Comparison of ENCODE assay signal across 29 mouse cellular contexts in the genomic region with DNA sequence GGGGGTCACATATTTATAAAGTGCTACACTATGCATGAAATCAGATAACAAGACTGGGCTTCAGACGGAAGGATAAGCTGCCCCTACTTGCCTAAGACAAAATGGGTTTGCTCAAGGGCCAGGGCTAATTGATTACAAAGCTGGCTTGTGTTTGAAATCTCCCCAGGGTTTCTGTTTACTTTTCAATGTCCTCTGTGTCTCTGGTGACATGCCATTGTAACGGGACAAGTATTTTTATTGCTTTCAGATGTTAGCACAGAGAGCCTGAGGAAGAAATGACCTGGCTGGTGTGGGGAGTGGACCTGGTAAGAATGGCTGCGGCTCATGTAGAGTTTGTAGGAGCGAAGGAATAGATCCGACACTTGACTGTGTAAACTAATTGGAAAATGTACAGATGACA. TPM values are rescaled to one million over a fixed set of nuclear protein-coding genes. Genes with fewer than 3 reads are reported as not detected.
DNase-seq lines count a peak whose midpoint lies in the region; ATAC-seq and TF ChIP-seq lines count a peak whose summit lies in the region.
"Had no signal": no experiment of that assay in that cellular context is flagged by ENCODE, and none has a peak within 500 bp of the region (broad histone marks: within the 10 kb centered on the region; RNA-seq: fewer than 3 reads in every experiment).

No protein-coding gene starts in this region.

- no peak overlapping the region for H3K4me3 ChIP-seq in liver, adult 2 months (ENCODE audit: insufficient read depth, low read depth, low read length)
- no peak overlapping the region for H3K4me3 ChIP-seq in liver, embryonic 12.5 days
- no peak overlapping the region for H3K4me3 ChIP-seq in limb, embryonic 11.5 days (ENCODE audit: low read depth, low read length)
- H3K4me3 ChIP-seq: forebrain, embryonic 15.5 days; gastrocnemius, adult 2 months; heart, adult 2 months; heart, embryonic 13.5 days; kidney, embryonic 15.5 days; limb, embryonic 13.5 days; midbrain, embryonic 13.5 days; neural tube, embryonic 13.5 days had no signal

- H3K4me1 ChIP-seq in liver, adult 2 months (ENCODE audit: control insufficient read depth, insufficient read depth, low read length) = peaks cover 43% of the 10 kb centered on the region
- H3K4me1 ChIP-seq in liver, embryonic 12.5 days = no peaks in the 10 kb centered on the region
- H3K4me1 ChIP-seq in limb, embryonic 11.5 days (ENCODE audit: control insufficient read depth, insufficient read depth, low read length) = peaks cover 16% of the 10 kb centered on the region
- H3K4me1 ChIP-seq: heart, embryonic 13.5 days; kidney, embryonic 15.5 days had no signal

- H3K27ac ChIP-seq in liver, adult 2 months (replicated peaks; ENCODE audit: insufficient read depth, low read depth, low read length) = peak overlapping the region; percentile 82
- no peak overlapping the region for H3K27ac ChIP-seq in liver, embryonic 12.5 days
- H3K27ac ChIP-seq in limb, embryonic 11.5 days (replicated peaks; ENCODE audit: low read depth, low read length) = no peak overlapping the region
- H3K27ac ChIP-seq: forebrain, embryonic 15.5 days; gastrocnemius, adult 2 months; heart, adult 2 months; heart, embryonic 13.5 days; hindbrain, embryonic 14.5 days; kidney, embryonic 15.5 days; limb, embryonic 13.5 days; liver, embryonic 14.5 days; midbrain, embryonic 13.5 days; neural tube, embryonic 13.5 days had no signal

- no peak for TF ChIP-seq POLR2A in liver, adult 2 months (IDR thresholded peaks at IDR 0.05; ENCODE audit: extremely low read depth, insufficient read depth, low read length)

- H3K36me3 ChIP-seq in liver, adult 2 months (ENCODE audit: control insufficient read depth, insufficient read depth, low read length) = no peaks in the 10 kb centered on the region
- H3K36me3 ChIP-seq in liver, embryonic 12.5 days = no peaks in the 10 kb centered on the region
- H3K36me3 ChIP-seq in limb, embryonic 11.5 days (ENCODE audit: control insufficient read depth, insufficient read depth, low read length) = no peaks in the 10 kb centered on the region
- H3K36me3 ChIP-seq: forebrain, embryonic 15.5 days; heart, embryonic 13.5 days; kidney, embryonic 15.5 days; limb, embryonic 13.5 days; midbrain, embryonic 13.5 days; neural tube, embryonic 13.5 days had no signal

- no peak for TF ChIP-seq CTCF in liver, adult 2 months (IDR thresholded peaks at IDR 0.05; ENCODE audit: low read depth, low read length)

- H3K9me3 ChIP-seq in liver, embryonic 12.5 days (replicated peaks) = no peaks in the 10 kb centered on the region
- H3K9me3 ChIP-seq in limb, embryonic 11.5 days (ENCODE audit: control insufficient read depth, low read length) = no peaks in the 10 kb centered on the region; the same call in 1 of the 2 replicates
- H3K9me3 ChIP-seq: forebrain, embryonic 15.5 days; heart, embryonic 13.5 days; kidney, embryonic 15.5 days; limb, embryonic 13.5 days; midbrain, embryonic 13.5 days; neural tube, embryonic 13.5 days had no signal

- H3K9ac ChIP-seq in liver, adult 2 months (ENCODE audit: low read depth, low read length) = peak overlapping the region; percentile 31; the same call in 1 of the 2 replicates
- H3K9ac ChIP-seq in liver, embryonic 12.5 days = no peak overlapping the region
- H3K9ac ChIP-seq in limb, embryonic 11.5 days (ENCODE audit: low read length) = no peak overlapping the region
- H3K9ac ChIP-seq: forebrain, embryonic 15.5 days; heart, embryonic 13.5 days; hindbrain, embryonic 14.5 days; kidney, embryonic 15.5 days; limb, embryonic 13.5 days; liver, embryonic 14.5 days; lung, embryonic 14.5 days; midbrain, embryonic 13.5 days; neural tube, embryonic 13.5 days had no signal

- intact Hi-C loops in left cerebral cortex, postnatal 14 days (cut with DNase I) = no loop called here

- H3K4me2 ChIP-seq in liver, embryonic 12.5 days = no peak overlapping the region
- H3K4me2 ChIP-seq in limb, embryonic 11.5 days (ENCODE audit: low read depth, severe bottlenecking) = no peak overlapping the region
- H3K4me2 ChIP-seq: forebrain, embryonic 15.5 days; heart, embryonic 13.5 days; hindbrain, embryonic 14.5 days; kidney, embryonic 15.5 days; limb, embryonic 13.5 days; lung, embryonic 14.5 days; midbrain, embryonic 13.5 days; neural tube, embryonic 13.5 days had no signal

- peak; percentile 14 for DNase-seq in embryo, embryonic 10 days (ENCODE audit: low spot score)
- no peak for DNase-seq in embryo, embryonic 9.5 days (ENCODE audit: extremely low spot score)
- DNase-seq in liver, adult 2 months (ENCODE audit: extremely low read depth, low read depth, low spot score) = peak; percentile 92
- peak; percentile 28 for DNase-seq in limb, embryonic 11.5 days (ENCODE audit: low spot score)
- no peak for DNase-seq in heart, adult 9 months (ENCODE audit: low spot score in 2 of 2)
- no peak for DNase-seq in left cerebral cortex, postnatal 14 days (ENCODE audit: low spot score in 2 of 2)
- DNase-seq: adrenal gland, adult 2 months; adrenal gland, postnatal 36 days; cerebellum, adult 2 months; gastrocnemius, adult 2 months; heart, adult 2 months; heart, postnatal 10 days; kidney, adult 11 months; kidney, postnatal 25 days; lung, embryonic 14.5 days; lung, postnatal 14 days; thymus, postnatal 4 days had no signal

- H3K79me2 ChIP-seq in liver, adult 2 months (ENCODE audit: control insufficient read depth, insufficient read depth, low read length) = peaks cover 45% of the 10 kb centered on the region

- no peaks in the 10 kb centered on the region for H3K27me3 ChIP-seq in liver, adult 2 months (ENCODE audit: control insufficient read depth, insufficient read depth, low read length)
- no peaks in the 10 kb centered on the region for H3K27me3 ChIP-seq in liver, embryonic 12.5 days (replicated peaks)
- H3K27me3 ChIP-seq in limb, embryonic 11.5 days (ENCODE audit: control insufficient read depth, insufficient read depth, low read length) = no peaks in the 10 kb centered on the region
- H3K27me3 ChIP-seq: CH12.LX; forebrain, embryonic 15.5 days; heart, embryonic 13.5 days; kidney, embryonic 15.5 days; limb, embryonic 13.5 days; midbrain, embryonic 13.5 days; neural tube, embryonic 13.5 days had no signal

- no peak for ATAC-seq in liver, embryonic 12.5 days
- no peak for ATAC-seq in limb, embryonic 11.5 days (ENCODE audit: insufficient number of reproducible peaks, low FRiP score, low TSS enrichment, low read depth)
- ATAC-seq: activated CD4-positive, CD25-positive, alpha-beta regulatory T cell, adult 4 months; inflammation-experienced regulatory T-cells, adult 6 months; midbrain, embryonic 13.5 days had no signal

- WGBS in liver, adult 2 months = 25% methylated on average over 5 of the region's 5 CpGs
- WGBS in liver, embryonic 12.5 days (ENCODE audit: insufficient replicate concordance) = 72% methylated on average over 5 of the region's 5 CpGs
- WGBS in limb, embryonic 11.5 days = 29% methylated on average over 5 of the region's 5 CpGs

RNA-seq across cellular contexts. Expression of a gene that starts 41.3 kb away (rescaled TPM):
- 156 and 189 TPM in 2 replicates for total RNA-seq in liver, adult 2 months (2014; rRNA removed)
- polyA plus RNA-seq in liver, adult 2 months (2012; rRNA removed) = 21.4 and 31.5 TPM in 2 replicates
- polyA plus RNA-seq in liver, embryonic 12.5 days (2016; fragmentation: Nextera tagmentation; extraction: Ambion mirVana) = 14.5 and 14.7 TPM in 2 replicates
- 15.0 and 15.3 TPM in 2 replicates for polyA plus RNA-seq in limb, embryonic 11.5 days (2014; fragmentation: Nextera tagmentation; extraction: Ambion mirVana)
- total RNA-seq in left cerebral cortex, postnatal 14 days (2021) = 10 to 100 TPM; 15.9 to 17.2 TPM

Comparison
In these comparisons a context has a peak if more than half of its experiments do, and no peak if none do; other contexts are left out.
1. DNase-seq: peak in embryo, embryonic 10 days (single experiment), liver, adult 2 months (single experiment) and limb, embryonic 11.5 days (single experiment); none in embryo, embryonic 9.5 days (single experiment), heart, adult 9 months (0 of 2) and left cerebral cortex, postnatal 14 days (0 of 2).